Mouse (Mus musculus) natural killer cell, adult 2 months (primary cell): ENCODE results near the gene Rnf207.

Experiments
- DNase-seq, 2 experiments: peaks; one replicate each; pipeline ENCODE4 v3.0.0; 2022; ENCODE audit warnings: low spot score in 2 of 2

Rnf207 gene

DNA sequence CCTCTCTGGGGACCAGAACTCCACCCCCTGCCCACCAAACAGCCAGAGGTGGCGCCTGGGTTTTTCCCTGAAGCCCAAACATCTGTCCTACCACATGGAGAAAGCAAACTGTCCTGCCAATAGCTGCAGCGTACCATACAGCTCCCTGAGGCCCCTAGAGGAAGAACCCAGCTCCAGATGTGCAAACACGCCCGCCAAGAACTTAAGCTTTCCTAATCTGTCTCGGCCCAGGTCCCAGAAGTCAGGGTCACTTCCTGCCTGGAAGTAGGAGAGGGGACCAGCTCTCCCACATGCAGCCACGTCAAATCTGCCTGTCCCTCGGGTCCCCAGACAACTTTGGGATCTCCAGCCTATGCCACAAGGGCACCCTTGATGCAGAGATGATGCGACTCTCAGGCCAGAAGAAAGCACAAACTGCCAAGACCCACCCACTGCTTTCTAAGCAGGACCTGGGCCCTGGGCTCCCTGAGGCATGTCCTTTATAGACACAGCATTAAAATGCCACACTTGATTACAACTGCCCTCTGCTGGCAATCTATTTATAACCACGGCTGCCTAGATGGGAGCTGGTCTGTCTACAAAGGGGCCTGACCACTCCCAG is 46.2 kb downstream of the Rnf207 start:
- DNase-seq: no peak

GRCm38 (mm10) chr4:152272006-152272405 is 46.8 kb downstream of the Rnf207 start:
- no peak for DNase-seq

- DNase-seq: no peak
Measured at GRCm38 (mm10) chr4:152271334-152271733, 47.5 kb downstream of the Rnf207 start.

- no peak for DNase-seq
Measured at GRCm38 (mm10) chr4:152270599-152270998, 48.2 kb downstream of the Rnf207 start.

DNA sequence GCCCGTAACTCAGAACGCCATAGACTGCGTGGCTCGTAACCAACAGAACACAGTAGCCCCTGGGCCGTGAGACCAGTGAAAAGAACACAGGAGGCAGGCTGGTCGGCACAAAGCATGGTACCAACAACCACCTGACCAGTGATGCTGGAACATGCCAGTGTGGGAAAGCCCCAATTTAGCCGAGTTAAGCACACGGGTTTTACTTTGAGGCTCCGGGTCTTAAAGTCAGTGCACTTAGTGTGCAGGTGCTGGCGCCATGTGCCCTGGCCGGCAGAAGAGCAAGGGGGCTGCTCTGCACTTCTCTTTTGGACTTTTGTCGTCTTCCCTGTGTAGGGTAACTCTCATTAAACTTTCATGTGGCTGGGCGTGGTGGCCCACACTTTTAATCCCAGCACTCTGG is 48.8 kb downstream of the Rnf207 start:
- no peak for DNase-seq

DNA sequence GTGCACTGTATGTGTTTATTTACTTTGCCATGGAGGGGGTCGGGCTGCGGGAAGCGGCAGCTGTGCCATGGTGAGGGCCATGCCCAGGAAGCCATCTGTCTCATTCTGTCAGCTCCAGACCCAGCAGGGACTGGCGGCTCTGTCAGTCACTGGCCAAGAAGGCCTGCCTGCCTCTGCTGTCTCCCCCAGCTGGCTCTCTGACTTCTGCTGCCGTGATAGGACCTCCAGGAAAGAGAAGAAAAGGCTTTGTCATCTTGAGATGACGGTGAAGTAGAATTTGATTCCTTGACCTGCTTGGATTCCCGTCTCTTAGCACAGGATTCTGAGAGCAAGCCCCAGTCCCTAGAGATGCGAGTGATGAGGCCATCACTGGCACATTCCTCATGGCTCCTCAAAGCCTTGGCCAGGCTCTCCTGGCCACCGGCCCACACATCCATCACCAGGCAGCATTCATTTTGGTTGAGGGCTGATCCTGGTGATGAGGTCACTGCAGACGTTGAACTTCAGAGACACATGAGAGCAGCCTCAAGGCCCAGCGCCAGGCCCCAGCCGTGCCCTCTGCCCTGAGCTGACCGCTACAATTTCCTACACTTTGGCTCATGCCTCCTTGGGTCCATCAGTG is 50.9 kb downstream of the Rnf207 start:
- DNase-seq: no peak

- no peak for DNase-seq
Measured at GRCm38 (mm10) chr4:152266236-152266895, 52.4 kb downstream of the Rnf207 start.

GRCm38 (mm10) chr4:152265791-152266190 is 53.0 kb downstream of the Rnf207 start:
- no peak for DNase-seq

DNA sequence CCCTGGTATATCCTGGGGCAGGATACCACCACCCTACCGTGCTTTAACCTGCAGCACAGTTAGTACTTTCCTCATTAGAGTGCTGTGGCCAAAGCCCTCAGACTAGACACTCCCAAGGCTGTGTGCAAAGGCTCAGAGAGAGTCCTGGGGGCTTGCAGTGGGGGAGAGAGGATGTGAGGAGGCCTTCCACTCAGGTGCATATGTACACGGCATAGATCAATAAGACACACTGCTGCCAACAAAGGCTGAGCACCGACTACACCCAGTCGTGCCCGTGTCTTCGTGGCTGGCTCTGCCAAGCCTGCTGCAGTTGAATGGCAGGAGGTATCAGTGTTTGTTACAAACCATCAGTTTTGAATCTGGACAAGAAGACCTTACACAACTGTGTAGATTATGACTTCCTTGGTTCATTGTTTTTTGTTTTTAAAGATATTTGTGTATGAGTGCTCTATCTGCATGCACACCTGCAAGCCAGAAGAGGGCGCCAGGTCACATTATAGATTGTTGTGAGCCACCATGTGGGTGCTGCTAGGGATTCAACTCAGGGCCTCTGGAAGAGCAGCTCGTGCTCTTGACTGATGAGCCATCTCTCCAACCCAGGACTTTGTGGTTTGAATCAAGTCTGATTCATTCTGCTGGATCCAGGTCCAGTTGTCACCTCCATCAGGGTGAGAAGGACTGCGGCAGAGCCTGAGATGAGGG is 53.8 kb downstream of the Rnf207 start:
- no peak for DNase-seq

DNA sequence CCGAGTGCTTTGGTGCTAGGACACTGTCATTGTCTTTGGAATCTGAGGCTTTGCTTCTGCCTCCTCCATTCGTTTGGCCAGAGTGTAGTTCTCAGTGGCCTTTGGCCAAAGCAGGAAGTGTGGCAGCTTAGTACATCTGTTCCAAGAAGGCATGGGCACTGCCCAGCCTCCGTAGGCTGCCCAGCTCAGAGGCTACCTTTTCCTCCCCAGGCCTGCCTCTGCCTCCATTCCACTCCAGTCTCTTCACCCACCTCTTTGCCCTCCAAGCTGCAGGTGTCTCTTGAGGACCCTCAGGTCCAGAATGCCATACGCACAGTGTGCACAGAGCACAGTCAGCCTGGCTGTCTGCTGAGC is 54.6 kb downstream of the Rnf207 start:
- no peak for DNase-seq

GRCm38 (mm10) chr4:152263512-152264176 is 55.1 kb downstream of the Rnf207 start:
- no peak for DNase-seq

DNA sequence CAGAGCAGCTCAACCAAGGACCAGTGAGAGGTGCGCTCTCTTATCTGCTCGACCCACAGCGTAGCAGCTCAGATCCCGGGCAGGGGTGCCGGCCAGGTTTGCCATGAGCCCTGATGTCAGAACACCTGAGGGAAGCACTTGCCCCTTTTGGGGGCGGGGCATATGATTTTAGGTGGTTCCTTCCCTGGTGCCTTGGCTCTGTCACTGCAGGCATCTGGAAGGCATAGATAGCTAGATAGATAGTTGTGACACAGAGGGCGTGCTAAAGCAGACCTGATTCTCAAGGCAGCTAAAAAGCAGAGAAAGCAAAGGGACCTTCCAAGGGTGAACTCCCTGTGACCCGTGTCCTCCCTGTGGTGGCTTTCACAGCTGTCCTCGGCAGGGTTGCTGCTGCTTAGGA is 55.7 kb downstream of the Rnf207 start:
- no peak for DNase-seq

GRCm38 (mm10) chr4:152262187-152262586 is 56.6 kb downstream of the Rnf207 start:
- no peak for DNase-seq

DNA sequence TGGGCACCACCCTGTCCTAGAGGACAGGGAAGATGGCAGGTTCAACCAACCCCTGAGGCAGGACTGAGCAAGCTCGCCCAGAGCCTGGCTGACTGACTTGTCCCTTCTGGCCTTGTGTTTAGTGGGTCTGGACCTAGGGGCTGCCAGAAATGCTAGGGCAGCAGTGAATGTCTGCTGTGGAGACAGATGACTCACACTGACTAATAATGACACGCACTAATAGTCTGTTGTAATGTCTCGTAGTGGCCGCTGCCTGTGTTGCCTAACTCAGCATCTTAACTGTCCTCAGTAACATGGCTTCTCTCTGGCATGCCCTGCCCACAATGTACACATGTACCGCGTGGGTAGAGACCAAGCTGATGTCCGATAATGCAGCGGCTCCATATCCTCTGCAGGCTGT is 58.3 kb downstream of the Rnf207 start:
- no peak for DNase-seq

GRCm38 (mm10) chr4:152257070-152257469 is 61.7 kb downstream of the Rnf207 start:
- DNase-seq: no peak
